Mouse (Mus musculus): ENCODE data around the gene Chek2. TPM values are rescaled to one million over a fixed set of nuclear protein-coding genes. Genes with fewer than 3 reads are reported as not detected.

Chek2 gene
- polyA plus RNA-seq, 1 experiment from 2014 or later, result 29.3 TPM

DNA sequence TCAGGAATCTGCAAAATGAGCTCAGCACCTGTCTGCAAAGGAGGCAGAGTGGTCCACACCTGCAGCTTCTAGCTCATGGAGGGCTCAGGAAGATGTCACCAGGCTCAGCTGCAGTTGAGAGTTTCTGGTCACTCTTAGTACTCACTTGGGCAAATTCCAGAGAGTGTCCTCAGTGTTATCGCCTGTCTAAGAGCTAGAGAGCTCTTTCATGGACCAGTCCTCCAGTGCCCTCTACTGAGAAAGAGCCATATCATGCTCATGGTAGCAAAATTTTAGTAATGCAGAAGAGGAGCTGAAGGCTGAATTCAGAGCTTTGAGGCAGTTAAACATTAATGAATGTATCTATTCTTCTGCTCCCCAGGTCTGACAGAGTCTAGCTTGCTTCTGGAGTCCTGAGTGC, 83.6 kb downstream of the Chek2 start:
- WGBS, result 41% methylated on average over 1 of the region's 1 CpGs
- Histone ChIP-seq H3K9me3 (ENCODE audit: control insufficient read depth, low read length) (no peaks in the 10 kb centered on the region), H3K36me3 (ENCODE audit: control insufficient read depth, insufficient read depth, low read length) (no peaks in the 10 kb centered on the region), H3K27me3 (ENCODE audit: control insufficient read depth, insufficient read depth, low read length) (no peaks in the 10 kb centered on the region), H3K4me2 (ENCODE audit: low read depth, severe bottlenecking) (no peak overlapping the region), H3K4me1 (ENCODE audit: control insufficient read depth, insufficient read depth, low read length) (no peaks in the 10 kb centered on the region), H3K27ac (replicated peaks; ENCODE audit: low read depth, low read length) (no peak overlapping the region), H3K4me3 (ENCODE audit: low read depth, low read length) (no peak overlapping the region), H3K9ac (ENCODE audit: low read length) (no peak overlapping the region)
- DNase-seq (ENCODE audit: low spot score), result no peak
- no peak for ATAC-seq (ENCODE audit: insufficient number of reproducible peaks, low FRiP score, low TSS enrichment, low read depth)

Other genes with a start within 250 kb of the Chek2 start
- 68.8 and 72.3 TPM in 2 replicates for gene Noc4l, start 186.6 kb upstream of the Chek2 start, polyA plus RNA-seq (2014; fragmentation: Nextera tagmentation; extraction: Ambion mirVana)
- 36.8 and 45.8 TPM in 2 replicates for gene Ddx51, start 186.5 kb upstream of the Chek2 start, polyA plus RNA-seq (2014; fragmentation: Nextera tagmentation; extraction: Ambion mirVana)
- 45.6 and 51.7 TPM in 2 replicates for gene Ep400, start 69.3 kb upstream of the Chek2 start, polyA plus RNA-seq (2014; fragmentation: Nextera tagmentation; extraction: Ambion mirVana)
- 20.9 and 24.0 TPM in 2 replicates for gene Pus1, start 59.3 kb upstream of the Chek2 start, polyA plus RNA-seq (2014; fragmentation: Nextera tagmentation; extraction: Ambion mirVana)
- gene Ulk1, start 29.9 kb upstream of the Chek2 start, polyA plus RNA-seq (2014; fragmentation: Nextera tagmentation; extraction: Ambion mirVana), result 37.8 and 42.2 TPM in 2 replicates
- gene Hscb, start 202 bp upstream of the Chek2 start, polyA plus RNA-seq (2014; fragmentation: Nextera tagmentation; extraction: Ambion mirVana), result 25.8 and 27.8 TPM in 2 replicates
- gene Ttc28, start 39.8 kb downstream of the Chek2 start, polyA plus RNA-seq (2014; fragmentation: Nextera tagmentation; extraction: Ambion mirVana), result 12.9 and 17.7 TPM in 2 replicates

Measured in limb, embryonic 11.5 days (tissue).